Mouse (Mus musculus) ES-E14 (cell line): ENCODE results near the gene Tescl. TPM values are rescaled to one million over a fixed set of nuclear protein-coding genes. Genes with fewer than 3 reads are reported as not detected.

Source experiments
- DNase-seq: peaks from one replicate; pipeline ENCODE4 v3.0.0-alpha.2; 2013; ENCODE audit warnings: low read depth, low spot score
- H3K27ac ChIP-seq: 2 replicates; pipeline ENCODE4 v1.5.1; 2012; ENCODE audit warnings: low read depth, mild to moderate bottlenecking, low read length, moderate library complexity, mixed read lengths; ENCODE audit not compliant: poor library complexity, insufficient read depth, severe bottlenecking
- H3K36me3 ChIP-seq: 2 replicates; pipeline ENCODE4 v1.6.1; 2012; ENCODE audit warnings: mild to moderate bottlenecking, low read length, moderate library complexity, mixed read lengths; ENCODE audit not compliant: control insufficient read depth, poor library complexity, insufficient read depth, severe bottlenecking
- H3K4me1 ChIP-seq, 2 experiments: fragments of 150-350 bp in 1 of 2; sonication (generic) in 1 of 2; 2 replicates each; pipeline ENCODE4 v1.6.1; 2012; ENCODE audit warnings: low read length in 2 of 2, mild to moderate bottlenecking in 1 of 2, mixed read lengths in 1 of 2; ENCODE audit not compliant: control insufficient read depth in 2 of 2, insufficient read depth in 2 of 2, poor library complexity in 1 of 2
- H3K4me3 ChIP-seq, 2 experiments: fragments of 150-350 bp in 1 of 2; sonication (generic) in 1 of 2; 2 replicates each; pipeline ENCODE4 v1.5.1; 2012; ENCODE audit warnings: low read length in 2 of 2, low read depth in 1 of 2, mild to moderate bottlenecking in 1 of 2, mixed read lengths in 1 of 2; ENCODE audit not compliant: insufficient read depth in 1 of 2, poor library complexity in 1 of 2, severe bottlenecking in 1 of 2
- H3K9ac ChIP-seq: 2 replicates; pipeline ENCODE4 v1.6.1; 2012; ENCODE audit warnings: low read depth, mild to moderate bottlenecking, low read length, mixed read lengths; ENCODE audit not compliant: poor library complexity, insufficient read depth, severe bottlenecking
- H3K9me3 ChIP-seq: fragments of 150-350 bp; sonication (generic); 2 replicates; pipeline ENCODE4 v1.6.1; 2012; ENCODE audit warnings: low read depth, mild to moderate bottlenecking, low read length; ENCODE audit not compliant: control insufficient read depth, insufficient read depth
- CHD2 ChIP-seq: IDR thresholded peaks from 2 replicates; pipeline ENCODE4 v1.6.1; 2014; ENCODE audit warnings: mild to moderate bottlenecking, low read depth, low read length, inconsistent platforms
- HCFC1 ChIP-seq: IDR thresholded peaks from 2 replicates; pipeline ENCODE4 v1.6.1; 2012; ENCODE audit warnings: low read length, inconsistent platforms, borderline replicate concordance; ENCODE audit not compliant: insufficient read depth
- MAFK ChIP-seq: IDR thresholded peaks from 2 replicates; pipeline ENCODE4 v1.6.1; 2014; ENCODE audit warnings: mild to moderate bottlenecking, low read depth, low read length, inconsistent platforms; ENCODE audit not compliant: insufficient read depth
- ZC3H11A ChIP-seq: IDR thresholded peaks from 2 replicates; pipeline ENCODE4 v1.6.1; 2012; ENCODE audit warnings: low read depth, mild to moderate bottlenecking, inconsistent platforms, low read length, borderline replicate concordance
- ZNF384 ChIP-seq: IDR thresholded peaks from 2 replicates; pipeline ENCODE4 v1.6.1; 2012; ENCODE audit warnings: low read depth, low read length, inconsistent platforms
- in situ Hi-C, 2 experiments: fragments of 600-800 bp; cut with MboI; formaldehyde crosslinking; loops; one replicate each; pipeline ENCODE4 v1.15.1; 2025; ENCODE audit warnings: low sequenced_read_pairs in 2 of 2, inconsistent platforms in 1 of 2; ENCODE audit not compliant: unreplicated experiment in 2 of 2
- total RNA-seq: library from RNA; depleted of rRNA; stranded (reverse); fragments of 300-350 nt; gene quantifications from 2 replicates; pipeline ENCODE4 v1.2.3, GENCODE M21; 2012

The Tescl gene
- total RNA-seq, 1 experiment: 2.4 TPM

DNA sequence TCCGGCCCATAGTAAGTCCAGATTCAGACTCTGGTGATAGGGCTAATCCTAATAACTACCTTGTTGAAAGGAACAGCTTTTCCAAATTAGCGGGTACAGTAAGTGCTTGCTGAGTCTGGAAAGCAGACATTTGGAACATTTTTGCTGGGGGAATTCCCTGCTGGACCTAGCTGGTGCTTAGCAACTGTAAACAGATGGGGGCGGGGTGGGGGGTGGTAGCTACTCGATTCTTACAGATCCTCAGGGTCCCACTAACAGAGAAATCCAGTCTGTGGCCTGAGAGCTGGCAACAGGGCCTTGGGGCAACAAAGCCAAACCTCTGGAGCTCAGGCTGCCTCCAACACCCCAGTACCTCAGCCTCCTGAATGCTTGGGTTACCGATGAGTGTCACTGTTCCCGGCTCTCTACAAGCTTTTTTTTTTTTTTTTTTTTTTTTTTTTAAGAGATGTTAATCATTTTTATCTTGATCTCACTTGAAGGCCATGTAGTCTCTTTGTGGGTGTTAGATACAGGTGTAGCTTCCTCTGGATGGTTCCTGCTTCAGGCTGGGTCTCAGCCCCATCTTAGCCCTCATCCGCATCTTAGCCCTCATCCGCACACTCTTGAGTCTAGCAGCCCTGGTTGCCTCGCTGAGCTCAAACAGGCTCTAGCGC lies 44.4 kb upstream of the Tescl start:
- H3K9me3 ChIP-seq: no peaks in the 10 kb centered on the region
- no peak overlapping the region for H3K4me3 ChIP-seq
- no peak for TF ChIP-seq ZC3H11A
- TF ChIP-seq CHD2: no peak
- TF ChIP-seq HCFC1: no peak
- no peak for TF ChIP-seq ZNF384
- TF ChIP-seq MAFK: no peak
- H3K27ac ChIP-seq: no peak overlapping the region
- DNase-seq: no peak
- peaks cover 0 to 14% of the 10 kb centered on the region in 2 experiments; a peak in 2 of 4 replicates for H3K4me1 ChIP-seq
- no peaks in the 10 kb centered on the region for H3K36me3 ChIP-seq
- H3K9ac ChIP-seq: no peak overlapping the region
- in situ Hi-C loops: no loop called here

DNA sequence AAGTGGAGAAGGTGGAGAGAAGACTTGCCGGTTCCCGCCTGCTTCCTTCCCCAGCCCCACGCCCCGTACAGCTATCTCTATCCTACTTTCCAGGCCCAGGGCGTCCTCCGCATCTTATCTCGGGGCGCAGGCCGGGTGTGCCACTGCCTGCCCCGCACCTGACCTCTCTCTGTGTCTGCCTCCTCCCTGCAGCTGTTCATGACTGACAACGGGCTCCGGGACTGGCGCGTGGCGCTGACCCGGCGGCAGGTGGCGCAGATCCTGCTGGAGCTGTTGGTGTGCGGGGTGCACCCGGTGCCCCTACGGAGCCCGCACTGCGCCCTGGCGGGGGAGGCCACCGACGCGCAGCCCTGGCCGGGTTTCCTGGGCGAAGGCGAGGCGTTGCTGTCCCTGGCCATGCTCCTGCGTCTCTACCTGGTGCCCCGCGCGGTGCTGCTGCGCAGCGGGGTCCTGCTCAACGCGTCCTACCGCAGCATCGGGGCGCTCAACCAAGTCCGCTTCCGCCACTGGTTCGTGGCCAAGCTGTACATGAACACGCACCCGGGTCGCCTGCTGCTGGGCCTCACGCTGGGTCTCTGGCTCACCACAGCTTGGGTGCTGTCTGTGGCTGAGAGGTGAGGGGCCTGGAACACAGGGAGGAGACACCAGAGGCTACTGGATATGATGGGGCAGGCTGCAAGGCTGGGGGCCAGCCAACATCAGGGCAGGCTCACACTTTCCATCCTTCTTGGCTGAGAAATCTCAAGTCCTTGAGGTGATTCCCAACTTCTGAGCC lies 43.5 kb upstream of the Tescl start:
- Histone ChIP-seq H3K36me3 (no peaks in the 10 kb centered on the region), H3K9ac (peak overlapping the region; percentile 34), H3K4me1 (peaks cover 0 to 17% of the 10 kb centered on the region in 2 experiments; a peak in 2 of 4 replicates), H3K27ac (no peak overlapping the region), H3K4me3 (peak overlapping the region; percentile 70), H3K9me3 (no peaks in the 10 kb centered on the region)
- TF ChIP-seq CHD2 (no peak), ZC3H11A (no peak), ZNF384 (no peak), HCFC1 (no peak), MAFK (no peak)
- no peak for DNase-seq
- in situ Hi-C loops: no loop called here

- no peak overlapping the region for H3K9ac ChIP-seq
- no peak overlapping the region for H3K27ac ChIP-seq
- H3K4me1 ChIP-seq: peaks cover 0 to 17% of the 10 kb centered on the region in 2 experiments; a peak in 2 of 4 replicates
- no peak for TF ChIP-seq HCFC1
- no peak for TF ChIP-seq ZC3H11A
- TF ChIP-seq MAFK: no peak
- no peak for TF ChIP-seq ZNF384
- TF ChIP-seq CHD2: no peak
- no peak for DNase-seq
- H3K4me3 ChIP-seq: no peak overlapping the region
- in situ Hi-C loops: no loop called here
- H3K36me3 ChIP-seq: no peaks in the 10 kb centered on the region
- H3K9me3 ChIP-seq: no peaks in the 10 kb centered on the region
Observed at GRCm38 (mm10) chr7:24376456-24376855, 42.7 kb upstream of the Tescl start.

- DNase-seq: no peak
- Histone ChIP-seq H3K36me3 (no peaks in the 10 kb centered on the region), H3K4me3 (no peak overlapping the region), H3K4me1 (peaks cover 0 to 26% of the 10 kb centered on the region in 2 experiments; a peak in 2 of 4 replicates), H3K27ac (no peak overlapping the region), H3K9me3 (no peaks in the 10 kb centered on the region), H3K9ac (no peak overlapping the region)
- in situ Hi-C loops: loop anchor here (25.0 kb wide), 1 partner anchor 411 kb away; the partner anchor contains the start of genes Vmn1r180 (in 2 of the 2) and Vmn1r181 (in 2 of the 2)
- TF ChIP-seq ZC3H11A (no peak), CHD2 (no peak), HCFC1 (no peak), MAFK (no peak), ZNF384 (no peak)
Observed at GRCm38 (mm10) chr7:24373538-24374379, 40.0 kb upstream of the Tescl start.
